In genomic region chr10:126905086-126905485, GRCm38 (mm10) we compare ENCODE assay signal across 8 mouse cellular contexts. TPM values are rescaled to one million over a fixed set of nuclear protein-coding genes. Genes with fewer than 3 reads are reported as not detected.
DNase-seq lines count a peak whose midpoint lies in the region; ATAC-seq and TF ChIP-seq lines count a peak whose summit lies in the region.

No protein-coding gene starts in this region.

- no peak overlapping the region for H3K27ac ChIP-seq in heart, embryonic 11.5 days (ENCODE audit: low read depth, low read length)
- no peak overlapping the region for H3K27ac ChIP-seq in forebrain, embryonic 14.5 days (ENCODE audit: low read depth, low read length)
- peak overlapping the region; percentile 80 for H3K27ac ChIP-seq in liver, embryonic 12.5 days

- no peak for DNase-seq in heart, postnatal 4 days
- no peak for DNase-seq in forebrain, embryonic 14.5 days (ENCODE audit: low spot score)
- DNase-seq in layer of hippocampus, postnatal 36 days = no peak
- no peak for DNase-seq in right cerebral cortex, postnatal 4 days

- no peaks in the 10 kb centered on the region for H3K27me3 ChIP-seq in heart, embryonic 11.5 days (ENCODE audit: control insufficient read depth, insufficient read depth, low read length)
- H3K27me3 ChIP-seq in E14TG2a.4 (ENCODE audit: insufficient read depth, low read length) = no peaks in the 10 kb centered on the region
- no peaks in the 10 kb centered on the region for H3K27me3 ChIP-seq in forebrain, embryonic 14.5 days (replicated peaks; ENCODE audit: control insufficient read depth, insufficient read depth, low read length)
- no peaks in the 10 kb centered on the region for H3K27me3 ChIP-seq in liver, embryonic 12.5 days (replicated peaks)

- ATAC-seq in heart, embryonic 11.5 days (replicated peaks; ENCODE audit: insufficient number of reproducible peaks, low FRiP score, low TSS enrichment) = no peak
- no peak for ATAC-seq in forebrain, embryonic 14.5 days
- ATAC-seq in liver, embryonic 12.5 days = no peak
- no peak for ATAC-seq in activated CD4-positive, CD25-positive, alpha-beta regulatory T cell, adult 4 months

- no peaks in the 10 kb centered on the region for H3K36me3 ChIP-seq in heart, embryonic 11.5 days (ENCODE audit: control insufficient read depth, insufficient read depth, low read length)
- H3K36me3 ChIP-seq in E14TG2a.4 (ENCODE audit: insufficient read depth, low read length) = no peaks in the 10 kb centered on the region
- H3K36me3 ChIP-seq in forebrain, embryonic 14.5 days (ENCODE audit: control insufficient read depth, insufficient read depth, low read length) = no peaks in the 10 kb centered on the region
- no peaks in the 10 kb centered on the region for H3K36me3 ChIP-seq in liver, embryonic 12.5 days

- H3K9ac ChIP-seq in heart, embryonic 11.5 days (ENCODE audit: low read depth, low read length) = peak overlapping the region; percentile 79; the same call in 1 of the 2 replicates
- no peak overlapping the region for H3K9ac ChIP-seq in forebrain, embryonic 14.5 days (ENCODE audit: low read length)
- peak overlapping the region; percentile 71; the same call in 1 of the 2 replicates for H3K9ac ChIP-seq in liver, embryonic 12.5 days

- peak overlapping the region; percentile 88 for H3K4me2 ChIP-seq in heart, embryonic 11.5 days
- peak overlapping the region; percentile 73 for H3K4me2 ChIP-seq in forebrain, embryonic 14.5 days (ENCODE audit: low read length)
- H3K4me2 ChIP-seq in liver, embryonic 12.5 days = peak overlapping the region; percentile 81

- peak; percentile 95 for TF ChIP-seq CTCF in E14TG2a.4 (conservative IDR thresholded peaks at IDR 0.05; ENCODE audit: low read length)

- WGBS in heart, embryonic 11.5 days (ENCODE audit: insufficient replicate concordance) = 60% methylated on average over 8 of the region's 8 CpGs
- WGBS in forebrain, embryonic 14.5 days = 75% methylated on average over 8 of the region's 8 CpGs
- WGBS in liver, embryonic 12.5 days (ENCODE audit: insufficient replicate concordance) = 64% methylated on average over 8 of the region's 8 CpGs

- peak overlapping the region; percentile 54 for H3K4me3 ChIP-seq in heart, embryonic 11.5 days (ENCODE audit: low read depth, low read length)
- peak overlapping the region; percentile 87 for H3K4me3 ChIP-seq in E14TG2a.4 (replicated peaks; ENCODE audit: low read length)
- H3K4me3 ChIP-seq in forebrain, embryonic 14.5 days (ENCODE audit: low read depth, low read length) = peak overlapping the region; percentile 38; the same call in 1 of the 2 replicates
- H3K4me3 ChIP-seq in liver, embryonic 12.5 days = peak overlapping the region; percentile 65

- peaks cover 4% of the 10 kb centered on the region; the same call in 1 of the 2 replicates for H3K4me1 ChIP-seq in heart, embryonic 11.5 days (ENCODE audit: control insufficient read depth, insufficient read depth, low read length)
- peaks cover 23% of the 10 kb centered on the region for H3K4me1 ChIP-seq in E14TG2a.4 (replicated peaks; ENCODE audit: low read depth, low read length)
- H3K4me1 ChIP-seq in forebrain, embryonic 14.5 days (ENCODE audit: control insufficient read depth, insufficient read depth, low read length) = peaks cover 2% of the 10 kb centered on the region; the same call in 1 of the 2 replicates
- H3K4me1 ChIP-seq in liver, embryonic 12.5 days = peaks cover 27% of the 10 kb centered on the region

- H3K9me3 ChIP-seq in heart, embryonic 11.5 days (replicated peaks; ENCODE audit: control insufficient read depth, low read length) = no peaks in the 10 kb centered on the region
- no peaks in the 10 kb centered on the region for H3K9me3 ChIP-seq in E14TG2a.4 (ENCODE audit: low read length)
- H3K9me3 ChIP-seq in forebrain, embryonic 14.5 days (replicated peaks; ENCODE audit: control insufficient read depth, low read length) = no peaks in the 10 kb centered on the region
- H3K9me3 ChIP-seq in liver, embryonic 12.5 days (replicated peaks) = 0 out of 2 replicates have a peak, but pooled peaks cover 3% of the 10 kb centered on the region

RNA-seq across cellular contexts. Expression of gene Atp23, which starts 3.9 kb away (rescaled TPM):
- 9.4 and 11.7 TPM in 2 replicates for polyA plus RNA-seq in heart, embryonic 11.5 days (2014; fragmentation: Nextera tagmentation; extraction: Ambion mirVana)
- 1 to 10 TPM; 3.7 to 3.9 TPM for total RNA-seq in heart, postnatal 4 days (2021)
- polyA plus RNA-seq in forebrain, embryonic 14.5 days (2014; fragmentation: Nextera tagmentation; extraction: Ambion mirVana) = 10.0 and 10.6 TPM in 2 replicates
- 13.9 and 14.4 TPM in 2 replicates for polyA plus RNA-seq in liver, embryonic 12.5 days (2016; fragmentation: Nextera tagmentation; extraction: Ambion mirVana)
- 1 to 10 TPM; 5.9 to 6.9 TPM for polyA plus RNA-seq in activated CD4-positive, CD25-positive, alpha-beta regulatory T cell, adult 4 months (2017; shearing (Covaris generic))
- total RNA-seq in layer of hippocampus, postnatal 36 days (2021) = 1 to 10 TPM; 9.2 to 9.5 TPM
